Mouse (Mus musculus) forebrain, postnatal 0 days (tissue): ENCODE data around the gene Tubgcp2. TPM values are rescaled to one million over a fixed set of nuclear protein-coding genes. Genes with fewer than 3 reads are reported as not detected.

Experiments used
- ATAC-seq: fragments of 200-750 bp; cut with Nextera tagmentation; 2 replicates; pipeline ENCODE4 v1.8.0; 2017; ENCODE audit warnings: mild to moderate bottlenecking, moderate library complexity
- DNase-seq: peaks from one replicate; pipeline ENCODE4 v3.0.0-alpha.2; 2015
- H3K27ac ChIP-seq: fragments of 300-500 bp; sonication (generic); 2 replicates; pipeline ENCODE4 v1.5.1; 2014; ENCODE audit warnings: low read depth, mild to moderate bottlenecking, antibody characterized with exemption, low read length, moderate library complexity, mixed read lengths
- H3K27me3 ChIP-seq: fragments of 300-500 bp; sonication (generic); 2 replicates; pipeline ENCODE4 v1.6.1; 2014; ENCODE audit warnings: mild to moderate bottlenecking, low read length, mixed read lengths; ENCODE audit not compliant: insufficient read depth
- H3K36me3 ChIP-seq: fragments of 300-500 bp; sonication (generic); 2 replicates; pipeline ENCODE4 v1.6.1; 2014; ENCODE audit warnings: mild to moderate bottlenecking, moderate library complexity; ENCODE audit not compliant: insufficient read depth
- H3K4me1 ChIP-seq: fragments of 300-500 bp; sonication (generic); 2 replicates; pipeline ENCODE4 v1.6.1; 2014; ENCODE audit warnings: antibody characterized with exemption; ENCODE audit not compliant: insufficient read depth
- H3K4me2 ChIP-seq: fragments of 300-500 bp; sonication (generic); 2 replicates; pipeline ENCODE4 v1.6.1; 2014; ENCODE audit warnings: low read depth, mild to moderate bottlenecking, moderate library complexity
- H3K4me3 ChIP-seq: fragments of 300-500 bp; sonication (generic); 2 replicates; pipeline ENCODE4 v1.5.1; 2014; ENCODE audit warnings: low read depth, low read length, mixed read lengths
- H3K9ac ChIP-seq: fragments of 300-500 bp; sonication (generic); 2 replicates; pipeline ENCODE4 v1.6.1; 2014; ENCODE audit warnings: mild to moderate bottlenecking
- H3K9me3 ChIP-seq: fragments of 300-500 bp; sonication (generic); 2 replicates; pipeline ENCODE4 v1.6.1; 2016; ENCODE audit warnings: low read length
- CTCF ChIP-seq: sonication (generic); IDR thresholded peaks from 2 replicates; pipeline ENCODE4 v1.5.1; 2016; ENCODE audit warnings: antibody characterized with exemption, control low read depth, low read depth
- WGBS: fragments of 180-500 bp; shearing (Covaris S2); extraction: QIAGEN DNeasy Blood & Tissue Kit; methylation state at CpG from one replicate; pipeline ENCODE4 v1.1.7; 2014; 5-methylcytosine and 5-hydroxymethylcytosine counted together
- polyA plus RNA-seq: library from polyadenylated mRNA; unstranded; fragments of >200 nt; fragmentation: Nextera tagmentation; extraction: Ambion mirVana; gene quantifications from 2 replicates; pipeline ENCODE4 v1.2.1, GENCODE M21; 2015
- total RNA-seq: library from RNA; depleted of rRNA; stranded (reverse); fragments of >200 nt; gene quantifications from 2 replicates; pipeline ENCODE4 v1.2.3, GENCODE M21; 2014

The Tubgcp2 gene
- total and polyA plus RNA-seq, 2 experiments from 2014 or later, result 68.1 to 79.8 TPM

DNA sequence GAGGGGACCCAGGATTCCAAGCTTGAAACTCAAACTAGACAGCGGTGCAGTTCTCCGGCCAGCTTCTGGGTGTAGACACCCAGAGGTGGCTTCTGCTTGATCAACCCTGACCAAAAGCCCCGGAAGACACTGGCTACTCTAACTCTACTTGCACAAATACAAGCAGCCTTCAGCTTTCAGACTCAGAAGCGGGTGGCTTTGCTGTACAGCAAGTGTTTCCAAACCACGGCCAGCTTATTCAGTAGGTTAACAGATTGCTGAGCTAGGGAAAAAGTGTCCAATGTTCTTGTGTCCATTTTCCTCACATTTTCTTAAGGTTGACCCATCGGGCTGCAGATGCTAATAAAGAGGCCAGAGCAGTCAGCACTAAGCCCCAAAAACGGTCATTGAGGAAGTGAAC, 22.1 kb upstream of the Tubgcp2 start:
- Histone ChIP-seq H3K4me1 (peaks cover 19% of the 10 kb centered on the region), H3K9ac (peak overlapping the region; percentile 75), H3K4me3 (peak overlapping the region; percentile 45), H3K27me3 (peaks cover 3% of the 10 kb centered on the region), H3K4me2 (peak overlapping the region; percentile 77), H3K9me3 (no peaks in the 10 kb centered on the region), H3K36me3 (no peaks in the 10 kb centered on the region), H3K27ac (peak overlapping the region; percentile 51)
- no peak for TF ChIP-seq CTCF
- DNase-seq (no peak), ATAC-seq (no peak)
- 11% methylated on average over 7 of the region's 7 CpGs for WGBS

DNA sequence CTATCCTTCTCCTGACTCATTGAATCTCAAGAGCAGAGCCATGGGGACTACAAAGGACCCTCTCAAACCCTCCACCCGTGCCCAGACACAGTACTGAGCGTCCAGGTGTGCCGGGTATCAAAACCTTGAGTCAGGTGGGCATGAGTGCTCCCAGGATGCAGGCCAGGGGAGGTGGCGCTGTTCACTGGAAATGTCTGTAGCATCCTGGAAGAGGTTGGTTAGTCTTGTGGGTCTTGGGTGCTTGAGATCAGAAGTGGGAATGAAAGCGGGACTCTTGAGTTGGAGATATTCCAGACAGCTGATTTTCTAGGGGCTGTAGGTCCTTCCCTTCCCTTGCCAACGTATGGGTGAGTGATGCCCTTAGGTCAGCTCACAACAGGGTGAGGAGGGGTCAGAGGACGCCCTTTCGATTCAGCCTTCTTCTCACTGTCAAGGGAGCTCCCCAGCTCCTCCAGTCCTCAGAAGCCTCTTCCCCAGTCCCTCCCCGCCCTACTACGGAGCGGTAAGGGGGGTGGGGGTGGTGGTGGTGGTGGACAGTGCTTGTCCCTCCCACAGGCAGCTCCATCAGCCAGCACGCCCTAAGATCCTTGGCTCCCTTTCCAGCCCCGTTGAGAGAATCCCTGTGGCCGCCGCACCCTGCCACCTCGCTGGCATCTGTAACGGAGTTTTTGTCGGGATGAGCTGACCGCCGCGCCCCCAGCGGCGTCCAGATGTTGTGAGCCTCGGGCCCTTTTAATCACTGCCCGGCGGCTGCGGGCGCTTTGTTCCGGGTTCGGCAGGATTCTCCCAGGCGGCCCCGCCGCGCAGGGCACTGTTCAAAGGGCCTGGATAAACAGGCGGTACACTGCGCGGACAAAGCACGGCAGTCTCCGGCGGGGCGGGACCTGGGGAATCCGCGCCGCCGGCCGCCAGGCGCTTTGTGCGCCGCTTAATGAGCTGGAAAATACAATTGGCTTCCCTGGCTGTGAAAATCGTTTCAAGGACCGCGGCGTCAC, 21.2 kb upstream of the Tubgcp2 start:
- H3K27me3 ChIP-seq, result peaks cover 7% of the 10 kb centered on the region
- H3K36me3 ChIP-seq, result no peaks in the 10 kb centered on the region
- H3K4me1 ChIP-seq, result peaks cover 19% of the 10 kb centered on the region
- WGBS, result 3% methylated on average over 53 of the region's 53 CpGs
- DNase-seq (peak; percentile 72), ATAC-seq (peak; percentile 71)
- TF ChIP-seq CTCF, result peak; percentile 34
- H3K4me3 ChIP-seq, result peak overlapping the region; percentile 45
- peak overlapping the region; percentile 75 for H3K9ac ChIP-seq
- peak overlapping the region; percentile 77 for H3K4me2 ChIP-seq
- H3K9me3 ChIP-seq, result no peaks in the 10 kb centered on the region
- H3K27ac ChIP-seq, result peak overlapping the region; percentile 51

DNA sequence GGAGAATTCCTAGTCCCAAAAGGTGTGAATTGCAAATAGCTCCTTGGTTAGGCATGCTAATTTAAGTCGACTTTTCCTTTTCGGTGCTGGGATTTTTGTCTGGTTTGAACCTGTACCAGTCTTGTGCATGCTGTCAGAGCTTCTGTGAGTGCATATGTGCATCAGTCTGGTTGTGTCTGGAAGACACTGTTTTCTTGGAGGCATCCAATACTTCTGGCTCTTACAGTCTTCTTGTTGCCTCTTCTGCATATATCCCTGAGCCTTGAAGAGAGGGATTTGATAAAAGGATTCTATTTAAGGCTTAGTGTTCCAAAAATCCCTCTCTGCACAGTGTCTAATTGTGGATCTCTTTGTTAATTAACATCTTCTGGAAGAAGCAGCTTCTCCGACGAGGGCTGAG, 17.7 kb upstream of the Tubgcp2 start:
- peak; percentile 83 for DNase-seq
- 61% methylated on average over 4 of the region's 4 CpGs for WGBS

DNA sequence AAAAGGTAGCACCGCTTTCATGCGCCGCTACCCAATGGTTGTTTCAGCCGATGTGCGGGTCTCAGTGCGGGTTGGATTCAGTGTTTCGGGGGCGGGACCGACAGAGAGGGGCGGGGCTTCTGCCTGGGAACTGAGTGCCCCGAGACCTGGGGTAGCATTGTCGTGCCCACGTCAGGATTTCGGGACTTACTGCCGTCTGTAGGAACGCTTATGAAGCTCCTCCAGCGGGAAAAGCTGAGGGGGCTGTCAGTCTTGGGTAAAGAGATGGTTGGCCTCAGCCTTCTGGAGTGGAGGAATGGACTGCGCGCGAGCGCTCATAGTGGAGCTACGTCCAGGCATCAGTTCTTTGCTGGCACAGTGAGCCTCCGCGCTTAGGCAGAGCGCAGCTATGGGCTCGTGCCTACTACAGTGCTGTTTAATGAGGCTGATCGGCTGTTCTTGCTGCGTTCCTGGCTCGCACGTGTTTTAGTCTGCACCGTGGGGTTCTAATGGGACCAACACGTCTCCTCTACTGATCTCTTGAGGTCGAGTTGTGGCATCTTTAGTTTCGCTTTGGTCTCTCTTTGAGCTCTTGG, 12.7 kb upstream of the Tubgcp2 start:
- TF ChIP-seq CTCF, result no peak; the same call in none of the 2 replicates
- no peak overlapping the region for H3K27ac ChIP-seq
- no peaks in the 10 kb centered on the region for H3K36me3 ChIP-seq
- peak overlapping the region; percentile 32 for H3K4me3 ChIP-seq
- DNase-seq (no peak), ATAC-seq (peak; percentile 62)
- 0 out of 2 replicates have a peak, but pooled peaks cover 9% of the 10 kb centered on the region for H3K4me1 ChIP-seq
- 1% methylated on average over 34 of the region's 34 CpGs for WGBS
- H3K9ac ChIP-seq, result peak overlapping the region; percentile 28; the same call in 1 of the 2 replicates
- no peaks in the 10 kb centered on the region for H3K9me3 ChIP-seq
- H3K4me2 ChIP-seq, result peak overlapping the region; percentile 54
- peaks cover 67% of the 10 kb centered on the region for H3K27me3 ChIP-seq

More for the DNA sequence above, 17.7 kb upstream of the Tubgcp2 start:
- peak; percentile 68 for ATAC-seq
- H3K9ac ChIP-seq, result no peak overlapping the region
- 0 out of 2 replicates have a peak, but pooled peaks cover 10% of the 10 kb centered on the region for H3K4me1 ChIP-seq
- no peak overlapping the region for H3K4me2 ChIP-seq
- no peaks in the 10 kb centered on the region for H3K36me3 ChIP-seq
- H3K27me3 ChIP-seq, result peaks cover 33% of the 10 kb centered on the region
- H3K4me3 ChIP-seq, result no peak overlapping the region
- H3K27ac ChIP-seq, result no peak overlapping the region
- TF ChIP-seq CTCF, result no peak
- H3K9me3 ChIP-seq, result no peaks in the 10 kb centered on the region

DNA sequence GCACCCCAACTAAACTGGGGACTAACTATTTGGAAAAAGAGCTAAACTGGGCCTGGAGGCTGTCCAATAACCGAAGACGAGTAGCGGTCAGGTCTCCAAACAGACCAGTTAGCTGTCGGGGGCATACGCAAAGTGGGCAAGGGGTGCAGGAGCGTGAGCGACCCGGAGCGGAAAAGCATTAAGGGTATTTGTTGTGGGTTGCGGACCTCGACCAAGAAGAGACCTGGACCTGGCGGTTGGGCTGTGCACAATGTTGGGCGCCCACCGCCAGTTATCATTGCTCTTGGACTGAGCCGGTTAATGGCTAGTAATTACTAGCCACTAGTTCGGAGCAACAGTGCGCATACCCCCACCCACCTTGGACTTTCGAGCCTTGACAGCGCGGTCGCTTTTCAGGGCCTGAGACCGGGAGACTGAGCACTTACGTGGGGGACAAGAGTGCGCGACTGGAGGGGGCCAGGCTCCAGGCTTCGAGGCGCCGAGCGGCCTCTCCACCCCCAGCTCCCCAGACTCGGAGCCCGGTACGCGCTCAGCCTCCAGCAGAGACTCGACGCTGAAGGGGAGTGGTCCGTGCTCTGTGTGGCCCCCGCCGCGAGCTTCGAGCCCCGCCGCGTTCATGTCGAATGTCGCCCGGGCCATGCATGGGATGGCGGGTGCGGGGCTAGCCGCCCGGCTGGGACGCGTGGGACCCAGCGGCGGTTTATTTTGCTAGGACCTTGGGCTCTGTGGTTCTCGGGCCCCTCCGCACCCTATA, 12.1 kb upstream of the Tubgcp2 start, which contains the start of gene Msx3:
TSS of gene Msx3 (minus strand) at position 729 of the 754 bp plus-strand sequence.
- Histone ChIP-seq H3K9ac (peak within 1 kb of the TSS; percentile 28; the same call in 1 of the 2 replicates), H3K9me3 (no peaks in the 10 kb centered on the region), H3K4me2 (peak within 1 kb of the TSS; percentile 54), H3K27ac (no peak within 1 kb of the TSS), H3K4me1 (0 out of 2 replicates have a peak, but pooled peaks cover 9% of the 10 kb centered on the region), H3K36me3 (no peaks in the 10 kb centered on the region), H3K4me3 (peak within 1 kb of the TSS; percentile 32), H3K27me3 (peaks cover 71% of the 10 kb centered on the region)
- ATAC-seq (peak; percentile 27), DNase-seq (no peak)
- no peak for TF ChIP-seq CTCF
- WGBS, result under 1% methylated on average over 56 of the region's 56 CpGs

DNA sequence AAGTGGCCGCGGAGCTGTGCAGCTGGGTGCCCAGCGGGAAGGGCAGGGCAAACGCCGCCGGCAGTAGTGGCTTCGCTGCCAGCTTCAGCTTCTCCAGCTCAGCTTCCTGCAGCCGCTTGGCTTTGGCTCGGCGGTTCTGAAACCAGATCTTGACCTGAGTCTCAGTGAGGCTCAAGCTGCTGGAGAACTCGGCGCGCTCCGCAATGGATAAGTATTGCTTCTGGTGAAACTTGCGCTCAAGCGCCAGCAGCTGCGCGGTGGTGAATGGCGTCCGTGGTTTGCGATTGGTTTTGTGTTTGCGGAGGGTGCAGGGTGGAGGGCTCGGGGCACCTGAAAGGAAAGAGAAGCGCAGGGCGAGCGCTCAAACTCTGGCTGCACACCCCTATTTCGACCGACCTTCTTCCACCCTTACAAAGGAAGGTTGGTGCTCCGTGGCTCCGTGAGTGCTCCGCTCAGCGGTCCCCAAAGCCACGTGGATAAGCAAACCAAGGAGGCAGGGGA, 11.4 kb upstream of the Tubgcp2 start:
- no peak for TF ChIP-seq CTCF
- Histone ChIP-seq H3K4me3 (peak overlapping the region; percentile 32), H3K27me3 (peaks cover 69% of the 10 kb centered on the region), H3K4me2 (peak overlapping the region; percentile 54), H3K4me1 (0 out of 2 replicates have a peak, but pooled peaks cover 9% of the 10 kb centered on the region), H3K27ac (no peak overlapping the region), H3K9me3 (no peaks in the 10 kb centered on the region), H3K36me3 (no peaks in the 10 kb centered on the region), H3K9ac (no peak overlapping the region)
- DNase-seq (no peak), ATAC-seq (peak; percentile 36)
- under 1% methylated on average over 33 of the region's 33 CpGs for WGBS
